Mouse (Mus musculus) left cerebral cortex, postnatal 10 days (tissue): Measurements from ENCODE around the gene Gm29776. TPM values are rescaled to one million over a fixed set of nuclear protein-coding genes. Genes with fewer than 3 reads are reported as not detected.

Experiments used
- DNase-seq, 2 experiments: peaks; one replicate each; pipeline ENCODE4 v3.0.0; 2021 to 2022; ENCODE audit warnings: low spot score in 2 of 2, mixed read lengths in 1 of 2; ENCODE audit errors: extremely low spot score in 1 of 2
- intact Hi-C: fragments of 180-260 bp; cut with DNase I; formaldehyde crosslinking; loops from one replicate; pipeline ENCODE4 v1.15.1; 2025
- total RNA-seq, 2 experiments: library from RNA; stranded (reverse); gene quantifications; 2 replicates each; pipeline ENCODE4 v1.2.3; 2021

The Gm29776 gene
- total RNA-seq, 2 experiments from 2014 or later, result 0.15 to 0.22 TPM

- intact Hi-C loops, result loop anchor here (2.0 to 5.0 kb wide), 2 partner anchors 66 to 103 kb away; partner anchors contain the start of gene Slc7a8
- peak in 1 of 2 experiments; percentile 37 for DNase-seq
Observed at GRCm38 (mm10) chr14:54714617-54715081, 16.0 kb upstream of the Gm29776 start.

DNA sequence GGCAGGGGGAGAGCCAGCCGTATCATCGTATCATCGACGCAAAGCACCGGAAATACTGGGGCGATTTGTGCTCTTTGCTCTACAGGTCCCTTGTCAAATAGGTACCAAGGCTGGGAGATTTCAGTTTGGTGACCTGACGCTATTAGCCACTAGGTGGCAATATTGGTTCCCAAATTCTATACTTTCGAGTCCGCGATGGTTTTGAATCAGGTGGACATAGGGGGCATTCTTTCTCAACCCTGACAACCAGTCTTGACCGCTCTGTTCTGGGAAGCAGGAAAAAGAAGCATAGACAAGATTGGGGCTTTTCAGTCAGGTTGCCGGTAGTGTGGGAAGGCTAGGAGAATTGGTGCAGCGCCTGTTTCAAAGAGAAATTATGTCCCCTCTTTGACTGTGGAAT lies 15.5 kb upstream of the Gm29776 start:
- DNase-seq, result peak; percentile 59 to 75
- intact Hi-C loops, result loop anchor here (2.0 to 5.0 kb wide), 2 partner anchors 67 to 103 kb away; partner anchors contain the start of gene Slc7a8

GRCm38 (mm10) chr14:54712861-54713260 lies 14.2 kb upstream of the Gm29776 start:
- intact Hi-C loops, result loop anchor here (5.0 kb wide), 1 partner anchor 104 kb away; no protein-coding TSS in a partner anchor
- DNase-seq, result peak in 1 of 2 experiments; percentile 70

DNA sequence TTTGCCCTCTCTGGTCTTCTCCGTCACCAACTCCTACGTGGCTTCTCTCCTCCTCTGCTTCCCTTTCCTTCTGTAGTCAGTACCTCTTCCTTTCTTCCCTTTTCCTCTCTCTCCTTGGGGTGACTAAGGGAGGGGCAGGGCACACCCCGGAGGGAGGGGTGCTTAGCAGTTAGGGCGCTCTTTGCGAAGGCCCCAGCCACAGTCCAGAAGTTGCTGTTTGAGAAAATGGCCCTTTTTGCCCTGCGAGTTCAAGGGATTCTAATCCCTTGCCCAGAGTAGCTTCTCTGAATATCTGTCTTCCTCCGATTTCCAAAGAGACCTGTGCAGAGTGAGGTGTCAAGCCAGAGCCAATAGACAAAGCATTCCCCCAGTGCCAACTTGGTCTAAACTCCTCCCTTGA lies 13.4 kb upstream of the Gm29776 start, which contains the start of gene Cebpe:
Gene Cebpe, minus strand, starts transcription at position 101 of the 400 bp plus-strand sequence.
- intact Hi-C loops, result loop anchor here (5.0 kb wide), 1 partner anchor 105 kb away; no protein-coding TSS in a partner anchor
- no peak for DNase-seq

DNA sequence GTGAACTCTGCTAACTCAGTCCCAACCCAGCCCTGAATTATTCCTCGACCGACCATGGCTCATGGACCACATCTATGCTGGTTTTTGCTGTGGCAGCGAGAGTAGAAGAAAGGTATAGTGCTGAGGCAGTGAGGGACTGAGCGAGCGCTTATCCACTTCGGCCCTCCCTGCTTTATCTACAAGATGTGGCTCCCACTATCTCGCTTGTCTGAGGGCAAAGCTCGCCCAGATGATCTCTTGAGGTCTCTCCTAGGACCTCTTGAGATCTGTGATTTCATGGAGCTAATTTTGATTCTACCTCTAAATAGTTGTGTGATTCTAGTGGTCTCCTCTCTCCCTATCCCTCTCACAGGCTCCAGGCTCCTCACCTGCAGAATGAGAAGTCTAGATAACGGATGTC lies 10.4 kb upstream of the Gm29776 start:
- intact Hi-C loops, result no loop called here
- DNase-seq, result no peak

DNA sequence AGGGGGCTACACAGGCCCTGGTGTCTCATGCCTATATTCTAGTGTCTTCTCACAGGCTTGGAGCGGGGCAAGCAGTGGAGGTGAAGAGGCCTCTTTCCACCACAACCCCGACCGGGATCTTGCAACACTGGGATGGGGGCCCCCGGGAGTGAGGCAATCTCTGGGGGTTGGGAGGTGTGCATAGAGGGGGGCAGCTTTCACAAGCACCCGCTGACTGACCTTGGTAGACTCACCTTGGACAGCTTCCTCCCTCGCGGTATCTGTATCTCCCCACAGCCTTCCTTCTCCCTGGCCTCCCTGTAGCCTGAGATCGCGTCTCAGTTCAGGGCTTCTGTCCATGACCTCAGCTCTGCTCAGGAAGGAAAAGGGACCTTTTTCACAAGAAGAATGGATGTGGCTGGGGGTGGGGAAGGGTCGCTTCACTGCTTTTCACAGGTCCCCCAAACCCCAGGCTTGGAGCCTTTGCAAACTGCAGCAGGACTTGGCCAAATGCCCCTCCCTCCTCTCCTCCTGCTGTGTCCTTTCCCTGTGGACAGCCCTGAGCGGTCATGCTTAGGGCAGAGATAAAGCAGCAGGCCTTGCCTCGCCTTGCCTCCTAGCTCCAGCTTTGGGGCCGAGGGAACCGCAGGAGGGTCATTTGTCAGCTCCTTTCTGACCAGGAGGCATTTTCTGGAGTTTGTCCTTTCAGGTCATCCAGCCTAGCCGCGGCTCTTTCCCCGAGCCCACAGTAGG lies 8.1 kb upstream of the Gm29776 start:
- intact Hi-C loops, result no loop called here
- no peak for DNase-seq

DNA sequence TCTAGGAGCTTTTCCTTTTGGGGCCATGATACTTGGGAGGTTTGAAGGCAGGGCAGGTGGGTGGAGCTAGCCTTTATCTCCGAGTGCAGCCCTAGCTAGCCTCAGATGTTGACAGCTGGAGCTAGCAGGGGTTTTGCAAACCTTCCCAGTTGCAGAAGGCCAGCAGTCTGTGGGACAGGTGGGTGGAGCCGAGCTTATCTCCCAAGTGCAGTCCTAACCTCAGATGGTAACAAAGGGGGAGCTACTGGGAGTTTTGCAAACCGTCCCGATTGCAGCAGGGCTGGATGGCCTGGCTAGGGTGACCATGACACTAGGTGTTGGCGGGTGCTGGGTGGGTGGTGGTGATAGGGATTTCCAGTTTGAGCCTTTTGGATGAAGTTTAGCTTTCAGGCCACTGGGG lies 7.2 kb upstream of the Gm29776 start:
- DNase-seq, result no peak
- intact Hi-C loops, result no loop called here

DNA sequence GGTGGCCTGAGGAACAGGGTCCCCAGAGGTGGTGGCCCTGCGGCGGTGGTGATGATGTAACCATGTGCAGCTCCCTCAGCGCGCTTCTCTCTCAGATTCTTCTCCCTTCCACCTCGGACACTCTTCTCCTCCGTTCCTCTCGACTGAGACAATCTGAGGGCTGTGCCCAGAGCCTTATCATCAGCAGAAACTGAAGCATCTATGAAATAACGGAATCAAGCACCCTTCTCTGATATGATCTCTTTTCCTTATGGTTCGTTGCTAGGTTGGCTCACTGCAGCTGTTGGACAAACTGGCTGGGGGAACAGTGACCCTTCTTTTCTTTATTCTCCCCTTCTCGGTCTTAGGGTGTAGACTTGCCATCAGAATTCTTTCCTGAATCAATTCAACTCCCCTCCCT lies 4.6 kb upstream of the Gm29776 start:
- no peak for DNase-seq
- intact Hi-C loops, result no loop called here

DNA sequence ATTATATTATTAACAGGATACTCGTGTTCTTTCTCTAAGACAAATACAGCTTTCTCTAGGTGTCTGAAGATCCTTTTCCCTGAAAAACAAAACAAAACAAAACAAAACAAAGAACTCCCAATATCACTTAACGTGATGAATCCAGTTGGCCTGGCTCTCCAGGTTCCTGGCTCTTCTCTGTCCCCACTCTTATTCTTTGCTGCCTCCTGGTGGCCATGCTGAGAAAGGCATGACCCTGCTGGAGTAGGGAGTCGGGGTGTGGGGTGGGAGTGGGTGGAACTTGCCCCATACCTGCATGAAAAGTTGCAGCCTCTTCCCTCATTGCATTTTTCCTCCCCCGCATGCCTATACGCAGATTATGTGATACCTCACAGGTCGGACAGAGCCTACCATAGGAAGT lies 2.7 kb upstream of the Gm29776 start:
- intact Hi-C loops, result no loop called here
- DNase-seq, result peak in 1 of 2 experiments; percentile 84

GRCm38 (mm10) chr14:54699586-54699985 lies 953 bp upstream of the Gm29776 start:
- DNase-seq, result no peak
- intact Hi-C loops, result loop anchor here (5.0 kb wide), 1 partner anchor 42 kb away; no protein-coding TSS in a partner anchor

DNA sequence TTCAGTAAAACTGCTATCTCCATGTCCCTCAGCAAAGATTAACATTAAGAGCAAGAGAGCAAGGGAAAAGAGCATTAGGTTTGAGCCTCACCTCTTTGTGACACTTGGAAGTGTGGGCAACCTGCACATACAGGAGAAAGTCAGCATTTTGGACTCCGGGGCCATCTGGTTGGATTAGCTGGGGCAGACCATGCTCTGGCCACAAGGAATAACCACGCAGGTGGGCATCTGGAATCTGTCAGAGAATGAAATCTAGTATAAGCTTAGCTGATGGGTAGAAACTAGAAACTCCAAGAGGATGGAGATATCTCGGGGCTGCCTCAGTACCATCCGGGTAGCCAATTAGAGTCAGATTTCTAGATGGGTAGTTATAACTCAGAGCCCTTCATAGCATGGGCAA lies 1.9 kb downstream of the Gm29776 start:
- intact Hi-C loops, result loop anchor here (5.0 kb wide), 1 partner anchor 39 kb away; no protein-coding TSS in a partner anchor

DNA sequence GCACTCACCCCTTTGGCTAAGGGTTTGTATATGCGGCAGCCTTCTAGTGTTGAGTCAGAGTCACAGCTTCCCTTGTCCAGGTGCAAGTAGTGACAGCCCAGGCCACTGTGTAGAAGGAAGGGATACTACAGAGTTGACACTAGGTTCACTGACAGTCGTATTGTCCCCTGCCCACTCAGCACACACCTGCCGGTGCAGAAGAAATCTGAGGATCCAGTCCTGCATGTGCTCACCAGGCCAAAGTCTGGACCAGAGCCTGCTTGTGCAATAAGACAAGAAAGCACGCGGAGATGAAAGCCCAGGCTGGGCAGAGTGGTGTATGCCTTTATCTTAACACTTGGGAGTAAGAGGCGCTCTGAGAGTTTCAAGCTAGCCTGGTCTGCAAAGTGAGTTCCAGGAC lies 3.6 kb downstream of the Gm29776 start:
- intact Hi-C loops, result loop anchor here (5.0 kb wide), 1 partner anchor 38 kb away; no protein-coding TSS in a partner anchor
- DNase-seq, result no peak

More for the DNA sequence above, 1.9 kb downstream of the Gm29776 start:
- DNase-seq, result no peak

- intact Hi-C loops, result no loop called here
- no peak for DNase-seq
Observed at GRCm38 (mm10) chr14:54687251-54687650, 11.4 kb downstream of the Gm29776 start.

GRCm38 (mm10) chr14:54686522-54687143 lies 12.0 kb downstream of the Gm29776 start, which contains the start of gene Acin1:
TSS of gene Acin1 (minus strand) at chr14:54686931.
- intact Hi-C loops, result no loop called here
- DNase-seq, result peak; percentile 100

- DNase-seq, result peak; percentile 65 to 87
- intact Hi-C loops, result no loop called here
Observed at GRCm38 (mm10) chr14:54686063-54686521, 12.5 kb downstream of the Gm29776 start, which contains the start of gene 1700123O20Rik. TSS of gene 1700123O20Rik (plus strand) at chr14:54686216.

DNA sequence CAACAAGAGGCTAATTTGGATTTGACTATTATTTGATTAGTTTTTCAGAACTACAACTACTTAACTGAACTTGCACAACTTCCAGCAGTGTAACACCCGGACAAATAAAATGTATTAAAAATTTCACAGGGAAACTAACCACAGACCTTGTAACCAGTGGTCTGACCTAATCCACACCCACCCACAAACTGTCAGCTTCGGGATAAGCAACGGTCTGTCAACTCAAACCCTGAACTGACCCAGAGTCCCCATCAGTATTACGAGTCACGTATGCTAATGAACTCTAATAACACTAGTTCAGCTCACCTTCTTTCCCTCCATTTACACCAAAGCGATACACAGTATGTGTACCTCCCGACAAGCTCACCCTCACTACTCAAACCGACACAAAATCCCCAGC lies 13.2 kb downstream of the Gm29776 start:
- DNase-seq, result no peak
- intact Hi-C loops, result no loop called here

GRCm38 (mm10) chr14:54682396-54682795 lies 16.2 kb downstream of the Gm29776 start:
- no peak for DNase-seq
- intact Hi-C loops, result no loop called here

DNA sequence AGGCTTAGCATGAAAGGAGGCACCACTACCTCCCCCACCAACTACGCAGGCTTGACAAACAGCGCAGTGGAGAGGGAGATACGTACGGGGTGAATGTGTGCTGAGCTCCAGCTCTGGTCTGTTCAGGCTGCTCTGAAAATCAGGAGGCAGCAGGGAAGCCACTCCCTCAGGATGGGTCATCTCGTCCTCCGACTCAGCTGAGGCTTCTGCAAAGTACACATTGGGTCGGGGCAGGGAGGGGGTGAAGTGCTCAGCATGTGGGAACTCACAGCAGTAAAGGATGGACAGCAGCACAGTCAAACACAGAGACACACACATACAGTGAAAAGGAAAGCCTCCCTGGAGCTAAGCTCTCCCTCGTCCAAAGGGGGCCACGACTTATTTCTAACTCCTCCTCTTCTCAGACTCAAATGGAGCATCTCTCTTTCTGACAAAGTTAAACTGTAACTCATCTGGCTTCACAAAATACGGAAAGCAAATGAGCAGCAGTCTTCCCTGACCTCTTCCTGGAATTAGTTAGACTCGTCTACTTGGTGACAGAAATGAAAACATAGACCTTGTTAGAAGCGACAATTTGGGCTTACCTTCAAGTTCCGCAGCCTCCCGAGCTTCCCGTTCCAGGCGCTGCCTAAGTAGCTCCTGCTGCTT lies 19.9 kb downstream of the Gm29776 start:
- DNase-seq, result no peak
- intact Hi-C loops, result no loop called here

DNA sequence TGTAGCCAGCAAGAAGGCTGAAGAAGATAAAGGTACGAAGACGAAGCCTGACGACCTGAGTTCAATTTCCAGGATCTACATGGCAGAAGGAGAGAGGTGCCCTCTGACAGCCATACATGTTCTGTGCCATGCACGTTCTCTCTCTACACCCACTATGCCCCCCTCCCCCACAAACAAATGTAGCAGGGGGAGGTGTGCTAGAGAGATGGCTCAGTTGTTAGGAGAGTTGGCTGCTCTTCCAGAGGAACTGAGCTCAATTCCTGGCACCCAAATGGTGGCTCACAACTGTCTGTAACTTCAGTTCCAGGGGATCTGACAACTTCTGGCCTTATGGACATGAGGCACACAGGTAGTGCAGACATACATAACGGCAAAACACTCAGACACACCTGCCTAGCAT lies 22.3 kb downstream of the Gm29776 start:
- DNase-seq, result no peak
- intact Hi-C loops, result no loop called here
